Mouse (Mus musculus) liver, postnatal 0 days (tissue): ENCODE data around the gene Xpo5.

ENCODE experiments used
- CTCF ChIP-seq: sonication (generic); IDR thresholded peaks from 2 replicates; pipeline ENCODE4 v1.5.1; 2016; ENCODE audit warnings: antibody characterized with exemption, low read depth
- EP300 ChIP-seq: IDR thresholded peaks from 2 replicates; pipeline ENCODE4 v1.6.1; 2016; ENCODE audit warnings: antibody characterized with exemption, low read depth, mild to moderate bottlenecking

DNA sequence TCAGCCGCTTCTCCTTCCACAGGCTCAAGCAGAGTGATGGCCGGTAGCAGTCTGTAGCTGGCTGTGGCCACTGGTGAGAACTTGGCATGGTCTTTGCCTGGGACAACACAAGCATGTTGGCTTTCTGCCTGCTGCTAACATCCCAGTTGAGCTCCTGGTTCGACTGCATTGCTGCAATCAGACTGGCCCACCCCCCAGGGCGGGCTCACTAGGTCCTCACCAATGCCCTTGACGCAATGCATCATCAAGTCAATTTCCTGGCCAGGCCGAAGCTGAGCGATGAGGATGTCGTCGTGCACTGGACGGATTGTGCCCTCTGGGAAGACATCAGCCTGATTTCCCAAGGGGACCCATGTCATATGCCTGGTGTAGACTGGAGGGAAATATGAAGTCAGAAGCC, 42.0 kb downstream of the Xpo5 start:
- TF ChIP-seq EP300 (no peak), CTCF (no peak)
